14 mouse cellular contexts compared by ENCODE assay signal in genomic region chr2:48425200-48426090, GRCm38 (mm10).
A peak's percentile ranks its signal among the peaks of the same experiment; 100 is the strongest.
DNase-seq lines count a peak whose midpoint lies in the region; ATAC-seq lines count a peak whose summit lies in the region.
"Had no signal": no experiment of that assay in that cellular context is flagged by ENCODE, and none has a peak within 500 bp of the region (broad histone marks: within the 10 kb centered on the region; RNA-seq: fewer than 3 reads in every experiment).

No protein-coding gene starts in this region.

- no peaks in the 10 kb centered on the region for H3K9me3 ChIP-seq in forebrain, embryonic 15.5 days
- no peaks in the 10 kb centered on the region for H3K9me3 ChIP-seq in forebrain, embryonic 10.5 days
- no peaks in the 10 kb centered on the region for H3K9me3 ChIP-seq in lung, embryonic 15.5 days
- no peaks in the 10 kb centered on the region for H3K9me3 ChIP-seq in hindbrain, embryonic 13.5 days
- no peaks in the 10 kb centered on the region for H3K9me3 ChIP-seq in neural tube, embryonic 13.5 days
- H3K9me3 ChIP-seq: heart, embryonic 15.5 days had no signal

- 13% methylated on average over 12 of the region's 12 CpGs for WGBS in forebrain, embryonic 15.5 days
- 20% methylated on average over 12 of the region's 12 CpGs for WGBS in forebrain, embryonic 10.5 days
- 19% methylated on average over 12 of the region's 12 CpGs for WGBS in lung, embryonic 15.5 days
- 12% methylated on average over 12 of the region's 12 CpGs for WGBS in hindbrain, embryonic 13.5 days
- WGBS in neural tube, embryonic 13.5 days, result 10% methylated on average over 12 of the region's 12 CpGs

- no peak for DNase-seq in forebrain, embryonic 10.5 days (ENCODE audit: extremely low spot score, low spot score)
- no peak for DNase-seq in lung, postnatal 25 days (ENCODE audit: low spot score)
- no peak for DNase-seq in cerebellum, postnatal 14 days
- DNase-seq in adrenal gland, postnatal 36 days, result no peak
- DNase-seq: cerebellum, adult 9-11 months; gastrocnemius, adult 2 months; lung, postnatal 14 days; thymus, adult 2 months had no signal

- H3K27ac ChIP-seq in forebrain, embryonic 15.5 days (replicated peaks), result peak overlapping the region; percentile 50; the same call in 1 of the 2 replicates
- H3K27ac ChIP-seq in forebrain, embryonic 10.5 days, result no peak overlapping the region
- no peak overlapping the region for H3K27ac ChIP-seq in lung, embryonic 15.5 days
- H3K27ac ChIP-seq in hindbrain, embryonic 13.5 days, result peak overlapping the region; percentile 60
- H3K27ac ChIP-seq in neural tube, embryonic 13.5 days (replicated peaks), result peak overlapping the region; percentile 85; the same call in 1 of the 2 replicates
- H3K27ac ChIP-seq: gastrocnemius, adult 2 months; heart, embryonic 15.5 days had no signal

- ATAC-seq in forebrain, embryonic 15.5 days (replicated peaks), result no peak
- peak; percentile 23; the same call in 1 of the 2 replicates for ATAC-seq in lung, embryonic 15.5 days (ENCODE audit: borderline replicate concordance, extremely low read depth, low FRiP score, low TSS enrichment)
- peak; percentile 23; the same call in 1 of the 2 replicates for ATAC-seq in hindbrain, embryonic 13.5 days (ENCODE audit: low FRiP score)
- ATAC-seq in neural tube, embryonic 13.5 days (ENCODE audit: low read depth), result no peak; the same call in 1 of the 2 replicates

- H3K4me3 ChIP-seq in forebrain, embryonic 15.5 days, result no peak overlapping the region
- no peak overlapping the region for H3K4me3 ChIP-seq in forebrain, embryonic 10.5 days
- H3K4me3 ChIP-seq in lung, embryonic 15.5 days, result no peak overlapping the region
- H3K4me3 ChIP-seq in hindbrain, embryonic 13.5 days, result no peak overlapping the region
- H3K4me3 ChIP-seq in neural tube, embryonic 13.5 days, result no peak overlapping the region
- H3K4me3 ChIP-seq: gastrocnemius, adult 2 months; heart, embryonic 15.5 days; myocyte had no signal

- peaks cover 29% of the 10 kb centered on the region for H3K4me1 ChIP-seq in forebrain, embryonic 15.5 days
- peaks cover 42% of the 10 kb centered on the region for H3K4me1 ChIP-seq in forebrain, embryonic 10.5 days
- peaks cover 12% of the 10 kb centered on the region for H3K4me1 ChIP-seq in lung, embryonic 15.5 days
- peaks cover 34% of the 10 kb centered on the region for H3K4me1 ChIP-seq in hindbrain, embryonic 13.5 days (replicated peaks)
- H3K4me1 ChIP-seq in neural tube, embryonic 13.5 days (replicated peaks), result peaks cover 37% of the 10 kb centered on the region

- no peaks in the 10 kb centered on the region for H3K27me3 ChIP-seq in forebrain, embryonic 15.5 days
- peaks cover 11% of the 10 kb centered on the region for H3K27me3 ChIP-seq in forebrain, embryonic 10.5 days (ENCODE audit: poor library complexity, severe bottlenecking)
- no peaks in the 10 kb centered on the region for H3K27me3 ChIP-seq in lung, embryonic 15.5 days
- H3K27me3 ChIP-seq in hindbrain, embryonic 13.5 days, result no peaks in the 10 kb centered on the region
- no peaks in the 10 kb centered on the region for H3K27me3 ChIP-seq in neural tube, embryonic 13.5 days
- H3K27me3 ChIP-seq: heart, embryonic 15.5 days had no signal

- H3K4me2 ChIP-seq in forebrain, embryonic 15.5 days (replicated peaks), result no peak overlapping the region
- no peak overlapping the region; the same call in 1 of the 2 replicates for H3K4me2 ChIP-seq in lung, embryonic 15.5 days
- no peak overlapping the region for H3K4me2 ChIP-seq in hindbrain, embryonic 13.5 days
- no peak overlapping the region for H3K4me2 ChIP-seq in neural tube, embryonic 13.5 days
- H3K4me2 ChIP-seq: heart, embryonic 15.5 days had no signal

- H3K36me3 ChIP-seq in forebrain, embryonic 15.5 days, result no peaks in the 10 kb centered on the region
- no peaks in the 10 kb centered on the region for H3K36me3 ChIP-seq in forebrain, embryonic 10.5 days (replicated peaks)
- no peaks in the 10 kb centered on the region for H3K36me3 ChIP-seq in lung, embryonic 15.5 days
- no peaks in the 10 kb centered on the region for H3K36me3 ChIP-seq in hindbrain, embryonic 13.5 days
- no peaks in the 10 kb centered on the region for H3K36me3 ChIP-seq in neural tube, embryonic 13.5 days
- H3K36me3 ChIP-seq: heart, embryonic 15.5 days had no signal

- no peak overlapping the region for H3K9ac ChIP-seq in forebrain, embryonic 15.5 days (replicated peaks)
- no peak overlapping the region for H3K9ac ChIP-seq in lung, embryonic 15.5 days
- no peak overlapping the region for H3K9ac ChIP-seq in hindbrain, embryonic 13.5 days
- no peak overlapping the region for H3K9ac ChIP-seq in neural tube, embryonic 13.5 days
- H3K9ac ChIP-seq: heart, embryonic 15.5 days had no signal

Comparison
In these comparisons a context has a peak if more than half of its experiments do, and no peak if none do; other contexts are left out.
1. H3K27ac ChIP-seq: peak in forebrain, embryonic 15.5 days (single experiment), hindbrain, embryonic 13.5 days (single experiment) and neural tube, embryonic 13.5 days (single experiment); none in forebrain, embryonic 10.5 days (single experiment) and lung, embryonic 15.5 days (single experiment).
2. ATAC-seq: peak in lung, embryonic 15.5 days (single experiment) and hindbrain, embryonic 13.5 days (single experiment); none in forebrain, embryonic 15.5 days (single experiment) and neural tube, embryonic 13.5 days (single experiment).